Comparison of ENCODE assay signal across 8 mouse cellular contexts in the genomic region with DNA sequence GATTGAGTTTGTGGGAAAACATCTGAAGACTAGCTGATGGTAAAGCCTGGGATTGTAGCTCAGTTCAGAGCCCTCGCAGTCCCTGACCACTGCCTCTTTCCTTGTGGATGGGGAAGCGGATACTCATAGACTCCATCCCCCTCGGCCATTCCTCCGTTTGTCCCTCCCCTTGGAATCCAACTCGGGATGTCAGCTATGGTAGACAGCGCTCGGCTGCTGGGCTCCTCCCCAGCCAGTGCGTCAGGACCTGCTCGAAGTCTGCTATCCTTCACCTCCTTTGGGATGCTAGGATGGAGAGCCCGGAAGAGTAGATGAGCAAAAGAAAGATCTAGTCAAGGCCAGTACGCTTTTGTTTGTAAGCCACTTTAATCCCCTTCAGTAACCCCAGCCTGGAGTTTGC. TPM values are rescaled to one million over a fixed set of nuclear protein-coding genes. Genes with fewer than 3 reads are reported as not detected.
A peak's percentile ranks its signal among the peaks of the same experiment; 100 is the strongest.
DNase-seq lines count a peak whose midpoint lies in the region; ATAC-seq and TF ChIP-seq lines count a peak whose summit lies in the region.

No protein-coding gene starts in this region.

- no peaks in the 10 kb centered on the region for H3K27me3 ChIP-seq in forebrain, embryonic 11.5 days (ENCODE audit: control insufficient read depth, insufficient read depth, low read length)
- 0 out of 2 replicates have a peak, but pooled peaks cover 7% of the 10 kb centered on the region for H3K27me3 ChIP-seq in forebrain, embryonic 12.5 days
- no peaks in the 10 kb centered on the region for H3K27me3 ChIP-seq in lung, embryonic 15.5 days
- H3K27me3 ChIP-seq in heart, embryonic 11.5 days (ENCODE audit: control insufficient read depth, insufficient read depth, low read length) = no peaks in the 10 kb centered on the region
- H3K27me3 ChIP-seq in liver, postnatal 0 days (ENCODE audit: insufficient read depth, low read length) = no peaks in the 10 kb centered on the region

- no peak overlapping the region for H3K4me2 ChIP-seq in forebrain, embryonic 11.5 days (ENCODE audit: low read depth, low read length, severe bottlenecking)
- no peak overlapping the region for H3K4me2 ChIP-seq in forebrain, embryonic 12.5 days
- H3K4me2 ChIP-seq in lung, embryonic 15.5 days = peak overlapping the region; percentile 32
- peak overlapping the region; percentile 37 for H3K4me2 ChIP-seq in heart, embryonic 11.5 days
- peak overlapping the region; percentile 5; the same call in 1 of the 2 replicates for H3K4me2 ChIP-seq in liver, postnatal 0 days (ENCODE audit: low read depth, low read length)

- H3K9ac ChIP-seq in forebrain, embryonic 11.5 days (ENCODE audit: low read length) = 0 out of 2 replicates have a peak overlapping the region, but pooled peaks have one; percentile 7
- no peak overlapping the region; the same call in 1 of the 2 replicates for H3K9ac ChIP-seq in forebrain, embryonic 12.5 days
- H3K9ac ChIP-seq in lung, embryonic 15.5 days = no peak overlapping the region
- H3K9ac ChIP-seq in heart, embryonic 11.5 days (ENCODE audit: low read depth, low read length) = no peak overlapping the region
- H3K9ac ChIP-seq in liver, postnatal 0 days (replicated peaks) = no peak overlapping the region

- H3K36me3 ChIP-seq in forebrain, embryonic 11.5 days (ENCODE audit: control insufficient read depth, insufficient read depth, low read length) = no peaks in the 10 kb centered on the region
- H3K36me3 ChIP-seq in forebrain, embryonic 12.5 days (replicated peaks) = no peaks in the 10 kb centered on the region
- H3K36me3 ChIP-seq in lung, embryonic 15.5 days = no peaks in the 10 kb centered on the region
- H3K36me3 ChIP-seq in heart, embryonic 11.5 days (ENCODE audit: control insufficient read depth, insufficient read depth, low read length) = no peaks in the 10 kb centered on the region
- no peaks in the 10 kb centered on the region for H3K36me3 ChIP-seq in liver, postnatal 0 days (replicated peaks; ENCODE audit: insufficient read depth, low read length)

- DNase-seq in forebrain, embryonic 11.5 days (ENCODE audit: low spot score) = no peak
- DNase-seq in lung, postnatal 36 days = no peak
- no peak for DNase-seq in liver, postnatal 0 days
- no peak for DNase-seq in thymus, adult 18-20 months
- no peak for DNase-seq in right cerebral cortex, postnatal 14 days

- no peak overlapping the region for H3K27ac ChIP-seq in forebrain, embryonic 11.5 days (ENCODE audit: low read depth, low read length)
- no peak overlapping the region for H3K27ac ChIP-seq in forebrain, embryonic 12.5 days
- H3K27ac ChIP-seq in lung, embryonic 15.5 days = 0 out of 2 replicates have a peak overlapping the region, but pooled peaks have one; percentile 0
- no peak overlapping the region for H3K27ac ChIP-seq in heart, embryonic 11.5 days (ENCODE audit: low read depth, low read length)
- H3K27ac ChIP-seq in liver, postnatal 0 days (ENCODE audit: low read depth) = no peak overlapping the region

- TF ChIP-seq EP300 in liver, postnatal 0 days (IDR thresholded peaks at IDR 0.05; ENCODE audit: low read depth) = no peak

- ATAC-seq in forebrain, embryonic 11.5 days (replicated peaks; ENCODE audit: low FRiP score) = no peak
- ATAC-seq in forebrain, embryonic 12.5 days (ENCODE audit: low FRiP score) = no peak
- no peak for ATAC-seq in lung, embryonic 15.5 days (ENCODE audit: borderline replicate concordance, extremely low read depth, low FRiP score, low TSS enrichment)
- ATAC-seq in heart, embryonic 11.5 days (replicated peaks; ENCODE audit: insufficient number of reproducible peaks, low FRiP score, low TSS enrichment) = no peak
- no peak for ATAC-seq in liver, postnatal 0 days

- no peak overlapping the region for H3K4me3 ChIP-seq in forebrain, embryonic 11.5 days (ENCODE audit: low read depth, low read length)
- no peak overlapping the region for H3K4me3 ChIP-seq in forebrain, embryonic 12.5 days (replicated peaks)
- no peak overlapping the region for H3K4me3 ChIP-seq in lung, embryonic 15.5 days
- no peak overlapping the region for H3K4me3 ChIP-seq in heart, embryonic 11.5 days (ENCODE audit: low read depth, low read length)
- no peak overlapping the region for H3K4me3 ChIP-seq in liver, postnatal 0 days (ENCODE audit: low read depth, low read length)

- no peaks in the 10 kb centered on the region for H3K9me3 ChIP-seq in forebrain, embryonic 11.5 days (ENCODE audit: control insufficient read depth, low read length)
- H3K9me3 ChIP-seq in forebrain, embryonic 12.5 days = no peaks in the 10 kb centered on the region
- no peaks in the 10 kb centered on the region for H3K9me3 ChIP-seq in lung, embryonic 15.5 days
- no peaks in the 10 kb centered on the region for H3K9me3 ChIP-seq in heart, embryonic 11.5 days (replicated peaks; ENCODE audit: control insufficient read depth, low read length)
- no peaks in the 10 kb centered on the region for H3K9me3 ChIP-seq in liver, postnatal 0 days (ENCODE audit: low read length)

- WGBS in forebrain, embryonic 11.5 days = 14% methylated on average over 11 of the region's 11 CpGs
- 17% methylated on average over 11 of the region's 11 CpGs for WGBS in forebrain, embryonic 12.5 days
- WGBS in lung, embryonic 15.5 days = 18% methylated on average over 11 of the region's 11 CpGs
- WGBS in heart, embryonic 11.5 days (ENCODE audit: insufficient replicate concordance) = 19% methylated on average over 11 of the region's 11 CpGs
- 45% methylated on average over 11 of the region's 11 CpGs for WGBS in liver, postnatal 0 days (ENCODE audit: insufficient replicate concordance)

- peaks cover 2% of the 10 kb centered on the region; the same call in 1 of the 2 replicates for H3K4me1 ChIP-seq in forebrain, embryonic 11.5 days (replicated peaks; ENCODE audit: control insufficient read depth, insufficient read depth, low read length)
- H3K4me1 ChIP-seq in forebrain, embryonic 12.5 days = peaks cover 13% of the 10 kb centered on the region
- peaks cover 39% of the 10 kb centered on the region for H3K4me1 ChIP-seq in lung, embryonic 15.5 days
- H3K4me1 ChIP-seq in heart, embryonic 11.5 days (ENCODE audit: control insufficient read depth, insufficient read depth, low read length) = peaks cover 18% of the 10 kb centered on the region
- peaks cover 48% of the 10 kb centered on the region for H3K4me1 ChIP-seq in liver, postnatal 0 days (ENCODE audit: insufficient read depth)

- TF ChIP-seq CTCF in liver, postnatal 0 days (IDR thresholded peaks at IDR 0.05; ENCODE audit: low read depth) = no peak

RNA-seq across cellular contexts. Expression of gene Ppp2r1b, which starts 5.2 kb away (rescaled TPM):
- 125 and 132 TPM in 2 replicates for polyA plus RNA-seq in forebrain, embryonic 11.5 days (2014; fragmentation: Nextera tagmentation; extraction: Ambion mirVana)
- 109 and 112 TPM in 2 replicates for polyA plus RNA-seq in forebrain, embryonic 12.5 days (2016; fragmentation: Nextera tagmentation; extraction: Ambion mirVana)
- polyA plus RNA-seq in lung, embryonic 15.5 days (2015; fragmentation: Nextera tagmentation; extraction: Ambion mirVana) = 62.1 and 66.1 TPM in 2 replicates
- polyA plus RNA-seq in heart, embryonic 11.5 days (2014; fragmentation: Nextera tagmentation; extraction: Ambion mirVana) = 63.1 and 66.9 TPM in 2 replicates
- 18.8 and 29.0 TPM in 2 replicates for polyA plus RNA-seq in liver, postnatal 0 days (2015; fragmentation: Nextera tagmentation; extraction: Ambion mirVana)

Comparison
In these comparisons a context has a peak if more than half of its experiments do, and no peak if none do; other contexts are left out.
1. H3K4me2 ChIP-seq: peak in lung, embryonic 15.5 days (single experiment), heart, embryonic 11.5 days (single experiment) and liver, postnatal 0 days (single experiment); none in forebrain, embryonic 11.5 days (single experiment) and forebrain, embryonic 12.5 days (single experiment).